Mouse (Mus musculus): ENCODE results near the gene Htr1f.

Gene Htr1f

DNA sequence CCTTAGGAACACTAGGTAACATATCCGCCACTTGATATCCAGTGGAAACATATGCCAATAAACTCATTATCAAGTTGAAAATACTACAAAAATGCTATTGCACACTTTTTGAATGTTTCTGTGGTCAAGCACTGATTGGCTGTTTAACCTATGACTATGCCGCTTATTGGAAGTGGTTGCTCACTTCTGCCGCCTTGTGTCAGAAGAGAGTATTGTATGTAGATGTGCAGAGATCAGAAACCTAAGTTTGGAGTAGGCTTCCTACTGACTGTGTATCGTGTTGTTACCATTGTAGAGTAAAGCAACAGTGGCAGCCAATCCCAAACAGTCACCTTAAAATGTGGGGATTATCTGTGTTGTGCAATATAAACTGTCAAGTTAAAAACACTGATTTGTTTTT lies 144.0 kb downstream of the Htr1f start:
- no peak for DNase-seq (ENCODE audit: low spot score)

DNA sequence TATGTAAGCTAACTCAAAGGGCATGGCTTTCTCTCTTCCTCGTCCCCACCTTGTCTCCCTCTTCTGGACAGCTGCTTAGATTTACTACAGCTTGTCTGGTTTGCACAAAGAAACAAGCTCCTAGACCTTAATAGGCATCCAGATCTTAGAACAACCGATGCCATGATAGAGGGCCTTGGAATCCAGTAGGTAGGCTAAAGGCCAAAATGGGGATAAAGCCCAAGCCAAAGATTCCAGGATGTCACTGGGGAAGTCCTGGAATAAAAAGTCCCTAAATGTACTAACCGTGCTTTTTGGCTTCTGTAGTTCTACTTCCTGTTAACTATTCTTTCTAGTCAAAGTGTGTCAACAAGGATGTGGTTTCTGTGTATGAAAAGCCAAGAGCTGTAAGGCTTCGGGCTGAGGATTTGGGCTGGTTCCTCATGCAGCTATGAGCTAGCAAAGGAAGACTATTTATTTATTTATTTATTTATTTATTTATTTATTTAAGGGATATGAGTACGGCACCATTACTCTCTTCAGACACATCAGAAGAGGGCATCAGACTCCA lies 163.9 kb downstream of the Htr1f start:
- DNase-seq (ENCODE audit: low spot score), result no peak

DNA sequence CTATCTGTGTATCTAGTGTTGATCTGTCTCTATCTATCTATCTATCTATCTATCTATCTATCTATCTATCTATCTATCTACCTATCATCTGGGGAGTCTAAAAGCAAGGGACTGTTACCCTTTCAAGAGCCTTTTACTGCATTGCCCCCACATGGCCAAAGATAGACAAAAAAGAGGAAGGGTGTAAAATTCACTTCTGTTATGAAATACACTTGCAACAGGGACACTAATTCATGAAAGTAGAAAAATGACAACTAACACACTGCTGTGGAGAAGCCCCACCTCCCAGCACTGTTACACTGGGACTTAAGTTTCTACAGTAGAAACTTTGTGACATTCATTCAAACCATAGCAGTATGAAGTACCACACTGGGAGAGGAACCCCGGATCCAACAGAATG lies 170.9 kb downstream of the Htr1f start:
- no peak for DNase-seq (ENCODE audit: low spot score)

DNA sequence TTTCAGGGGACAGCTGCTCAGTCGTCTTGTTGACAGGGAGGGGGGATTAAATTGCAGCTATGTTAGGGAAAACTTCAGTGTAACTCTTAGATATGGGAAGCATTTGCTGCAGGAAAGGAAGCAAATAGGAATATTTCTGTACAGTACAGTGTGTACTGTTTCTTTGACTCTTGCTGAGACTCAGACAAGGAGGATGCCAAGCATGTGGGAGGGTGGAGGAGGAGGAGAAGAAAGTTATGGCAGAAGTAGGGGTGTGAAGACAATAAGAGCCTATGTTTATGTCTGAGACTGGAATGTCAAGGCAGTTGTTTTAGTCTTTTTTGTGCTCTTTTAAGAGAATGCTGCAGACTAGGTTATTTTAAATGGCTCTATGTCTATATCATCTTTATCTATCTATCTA lies 171.6 kb downstream of the Htr1f start:
- no peak for DNase-seq (ENCODE audit: low spot score)

DNA sequence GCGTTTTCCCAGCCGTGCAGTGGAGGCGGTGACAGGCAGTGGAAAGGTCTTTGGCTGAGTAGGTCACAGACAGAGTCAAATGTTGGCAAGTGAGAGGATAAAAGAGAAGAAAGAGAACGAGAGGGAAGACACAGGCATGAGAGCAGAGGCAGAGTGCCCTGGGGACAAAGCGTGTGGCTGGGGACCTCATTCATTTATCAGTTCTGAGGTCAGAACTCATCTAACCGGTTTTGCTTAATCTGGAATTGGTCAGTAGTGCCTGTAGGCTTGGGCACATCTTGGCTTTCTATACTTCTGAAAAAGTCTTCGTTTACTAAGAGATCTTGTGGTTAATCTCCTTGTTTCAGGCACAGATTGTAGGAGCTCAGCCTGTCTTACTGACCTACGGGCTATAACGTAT lies 182.2 kb downstream of the Htr1f start:
- no peak for DNase-seq (ENCODE audit: low spot score)

DNA sequence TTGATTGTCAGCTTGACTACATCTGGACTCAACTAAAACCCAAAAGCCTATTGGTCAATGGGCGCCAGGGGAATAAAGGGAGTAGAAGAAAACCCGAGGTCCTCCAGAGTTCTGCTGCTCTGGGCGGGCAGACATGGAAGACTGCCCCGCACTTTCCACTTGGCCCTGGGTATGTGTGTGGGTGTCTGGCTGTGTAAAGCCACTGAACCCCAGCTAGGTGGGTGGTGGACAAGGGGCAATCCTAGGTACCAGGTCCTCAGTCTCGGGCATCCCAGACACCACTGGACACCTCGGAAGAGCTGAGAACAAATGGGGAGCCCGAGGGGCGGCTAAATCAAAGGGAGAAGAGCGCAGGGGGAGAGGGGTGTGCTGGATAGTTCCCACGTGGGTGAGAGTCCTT lies 196.9 kb downstream of the Htr1f start:
- DNase-seq (ENCODE audit: low spot score), result no peak

DNA sequence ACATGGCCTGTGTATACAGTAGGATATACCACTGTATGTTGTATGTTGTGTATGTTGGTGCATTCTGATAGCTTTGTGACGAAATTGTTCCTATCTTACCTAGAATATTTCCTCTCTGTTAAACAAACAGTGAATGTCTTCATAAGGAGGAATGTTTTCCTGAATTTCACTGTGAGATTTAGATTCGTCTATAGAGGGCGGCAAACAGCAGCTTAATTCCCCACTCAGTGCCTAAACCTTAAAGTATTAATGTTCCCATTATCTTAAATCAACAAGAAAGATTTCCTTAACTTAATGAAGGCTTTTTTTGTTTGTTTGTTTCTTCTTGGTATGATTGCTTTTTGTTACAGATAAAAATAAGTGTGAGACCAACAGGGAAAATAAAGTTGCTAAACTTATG lies 198.5 kb downstream of the Htr1f start:
- peak; percentile 57 for DNase-seq (ENCODE audit: low spot score)

DNA sequence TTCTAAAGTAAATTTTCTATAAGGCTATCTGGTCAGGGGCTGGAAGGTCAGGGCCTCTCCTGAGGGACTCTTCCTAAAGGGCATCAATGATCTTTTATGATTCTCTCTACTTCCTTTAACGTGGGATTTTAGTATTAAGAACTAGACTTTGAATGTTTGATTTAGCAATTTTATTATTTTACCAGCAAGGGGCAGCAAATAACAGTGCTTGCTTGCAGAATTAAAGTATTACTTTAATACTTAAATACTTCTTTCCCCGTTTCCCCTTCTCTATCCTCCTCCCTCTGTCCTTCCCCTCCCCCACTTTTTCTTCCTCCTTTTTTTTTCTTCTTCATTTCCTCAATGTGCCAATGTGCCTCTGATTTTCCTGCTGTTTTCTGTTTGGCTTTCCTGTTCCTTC lies 202.3 kb downstream of the Htr1f start:
- peak; percentile 28 for DNase-seq (ENCODE audit: low spot score)

DNA sequence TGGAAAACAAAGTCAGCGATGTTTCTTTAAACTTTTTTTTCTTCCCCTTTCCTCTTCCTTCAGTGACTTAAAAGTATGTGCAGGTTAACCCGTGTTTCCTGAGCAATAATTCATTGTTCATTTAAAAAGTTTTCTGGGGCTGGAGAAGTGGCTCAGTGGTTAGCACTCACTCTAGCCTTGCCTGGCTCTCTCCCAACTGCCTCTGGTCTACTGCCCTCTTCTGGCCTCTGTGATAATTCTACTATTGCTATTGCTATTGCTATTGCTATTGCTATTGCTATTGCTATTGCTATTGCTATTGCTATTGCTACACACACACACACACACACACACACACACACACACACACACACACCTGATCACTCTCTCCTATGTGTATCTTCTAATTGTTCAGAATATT lies 206.6 kb downstream of the Htr1f start:
- peak; percentile 42 for DNase-seq (ENCODE audit: low spot score)

DNA sequence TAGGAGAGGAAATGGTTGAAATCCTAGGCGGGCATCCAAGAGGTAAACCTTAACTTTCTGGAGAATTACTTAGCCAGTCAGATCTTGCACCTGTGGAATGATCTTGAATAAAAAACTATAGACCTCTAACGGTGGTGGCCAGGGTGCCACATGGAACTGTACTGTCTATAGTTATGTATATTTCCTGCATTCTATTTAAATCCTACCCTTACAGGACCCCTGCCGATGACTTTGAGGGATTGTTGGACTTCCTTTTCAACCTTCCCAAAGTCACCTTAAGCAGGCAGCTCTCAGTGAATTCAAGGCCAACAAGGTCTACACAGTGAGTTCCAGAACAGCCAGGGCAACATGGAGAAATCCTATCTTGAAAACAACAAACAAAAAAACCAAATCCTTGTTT lies 216.2 kb downstream of the Htr1f start:
- DNase-seq (ENCODE audit: low spot score), result no peak

DNA sequence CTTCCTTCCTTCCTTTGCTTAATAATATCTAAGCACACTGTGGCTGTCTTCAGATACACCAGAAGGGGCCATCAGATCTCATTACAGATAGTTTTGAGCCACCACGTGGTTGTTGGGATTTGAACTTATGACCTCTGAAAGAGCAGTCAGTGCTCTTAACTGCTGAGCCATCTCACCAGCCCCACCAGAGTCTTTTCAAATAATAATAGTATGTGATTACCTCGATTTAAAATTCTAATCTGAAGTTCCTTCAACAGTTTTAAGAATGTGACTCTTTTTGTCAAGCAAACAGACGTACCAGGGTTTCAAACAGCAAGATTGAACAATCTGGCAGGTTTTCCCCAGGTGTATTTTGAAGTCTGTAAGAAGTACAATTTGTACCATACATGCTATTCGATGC lies 220.1 kb downstream of the Htr1f start:
- no peak for DNase-seq (ENCODE audit: low spot score)

DNA sequence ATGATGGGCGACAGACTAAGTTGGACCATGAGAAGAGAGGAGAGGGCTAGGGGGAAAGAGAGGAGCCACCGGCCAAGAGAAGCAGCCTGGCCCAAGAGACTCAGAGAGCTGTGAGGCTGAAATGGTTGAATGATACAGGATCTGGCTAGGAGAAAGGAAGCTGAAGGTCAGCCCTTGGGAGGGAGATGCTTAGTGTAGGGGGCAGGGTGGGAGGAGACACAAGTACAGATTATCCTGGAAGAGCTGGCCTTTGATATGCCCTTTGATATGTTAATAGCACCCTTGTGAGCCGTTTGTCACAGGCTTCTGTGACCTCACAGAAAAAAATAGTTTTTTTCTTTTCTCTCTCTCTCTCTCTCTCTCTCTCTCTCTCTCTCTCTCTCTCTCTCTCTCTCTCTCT lies 220.5 kb downstream of the Htr1f start:
- no peak for DNase-seq (ENCODE audit: low spot score)

DNA sequence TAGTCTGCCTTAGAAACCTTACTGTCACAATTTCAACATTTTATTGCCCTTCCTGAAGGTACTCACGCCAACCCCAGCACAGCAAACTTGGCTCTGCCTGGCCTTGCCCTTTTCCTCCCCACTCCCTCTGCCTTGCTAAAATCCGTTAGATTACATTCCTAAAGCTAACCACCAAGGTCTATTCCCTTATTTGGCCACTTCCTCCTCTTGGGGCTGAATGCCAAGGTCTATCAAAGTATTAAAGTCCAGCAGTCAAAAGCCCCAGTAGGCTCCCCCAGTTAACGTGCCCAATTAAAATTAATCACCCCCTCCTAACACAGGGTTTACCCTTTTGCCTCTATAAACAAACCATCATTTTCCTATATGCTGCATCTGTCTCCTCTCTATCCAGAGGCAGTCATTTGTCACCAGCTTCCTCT lies 221.2 kb downstream of the Htr1f start:
- no peak for DNase-seq (ENCODE audit: low spot score)

DNA sequence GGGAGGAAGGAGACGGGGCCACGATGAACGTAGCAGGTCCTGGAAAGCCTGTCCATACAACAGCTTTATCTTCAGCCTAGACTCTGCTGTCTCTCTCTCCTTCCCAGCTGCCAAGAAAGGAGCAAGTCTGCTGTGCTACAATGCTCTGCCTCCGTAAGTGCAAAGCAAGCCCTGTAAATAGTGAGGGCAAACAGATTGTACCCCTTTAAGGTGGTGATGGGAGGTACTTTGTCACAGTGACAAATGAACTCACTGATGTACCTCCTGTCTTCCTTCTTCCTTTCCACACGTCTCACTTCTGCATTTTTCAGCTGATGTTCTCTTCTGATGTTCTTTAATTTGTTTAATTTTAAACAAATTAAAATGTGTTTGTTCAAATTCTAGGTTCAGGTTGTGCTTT lies 221.8 kb downstream of the Htr1f start:
- DNase-seq (ENCODE audit: low spot score), result no peak

DNA sequence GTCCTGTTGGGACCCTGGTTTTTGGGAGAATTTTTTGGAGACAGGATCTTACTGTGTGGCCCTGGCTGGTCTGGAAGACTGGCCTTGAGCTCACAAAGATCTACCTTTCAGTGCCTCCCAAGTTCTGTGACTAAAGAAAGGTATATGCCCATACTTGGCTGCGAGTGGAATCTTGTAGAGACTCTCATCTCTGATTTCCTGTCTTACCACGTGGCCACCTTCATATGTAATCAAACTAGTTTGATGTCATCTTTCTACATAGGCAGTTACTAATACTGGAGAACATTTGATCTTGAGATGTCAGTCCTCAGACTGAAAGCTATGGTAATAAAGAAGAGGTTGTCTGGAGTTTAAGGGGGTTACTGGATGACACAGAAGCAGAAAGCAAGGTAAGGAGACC lies 224.2 kb downstream of the Htr1f start:
- no peak for DNase-seq (ENCODE audit: low spot score)

DNA sequence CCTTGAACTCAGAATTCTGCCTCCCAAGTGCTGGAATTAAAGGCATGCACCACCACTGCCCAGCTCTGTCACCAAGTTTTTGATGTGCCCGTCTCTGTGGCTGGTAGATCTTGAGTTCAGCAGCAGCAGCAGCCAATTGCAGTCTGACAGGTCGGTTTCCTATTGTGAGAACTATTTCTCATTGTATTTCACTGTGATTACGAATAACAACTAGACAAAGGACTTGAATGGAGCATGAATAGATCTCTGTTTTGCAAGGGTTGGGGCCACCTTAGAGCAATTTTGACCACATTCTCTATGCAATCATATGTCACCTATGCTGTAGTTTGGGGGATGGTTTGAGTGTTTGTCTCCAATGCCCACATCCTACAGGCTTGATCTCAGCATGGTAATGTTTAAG lies 224.7 kb downstream of the Htr1f start:
- no peak for DNase-seq (ENCODE audit: low spot score)

DNA sequence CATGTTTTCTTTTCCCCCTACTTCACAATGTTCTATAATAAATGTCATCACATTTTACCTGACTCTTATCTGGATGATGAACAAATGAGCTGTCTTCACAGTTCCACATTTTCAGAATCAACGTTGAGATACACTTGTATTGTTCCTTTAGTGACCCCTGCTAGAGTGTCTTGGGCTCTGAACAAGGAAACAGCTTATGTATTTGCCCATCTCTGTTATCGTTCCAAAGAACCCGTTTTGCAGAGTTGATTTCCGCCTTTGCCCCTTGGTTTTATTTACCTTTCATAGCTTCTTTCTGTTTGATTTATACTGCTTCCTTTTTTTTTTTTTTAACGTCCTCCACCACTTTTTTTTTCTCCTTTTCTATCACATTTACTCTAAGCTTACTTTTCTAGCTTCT lies 225.9 kb downstream of the Htr1f start:
- DNase-seq (ENCODE audit: low spot score), result no peak

DNA sequence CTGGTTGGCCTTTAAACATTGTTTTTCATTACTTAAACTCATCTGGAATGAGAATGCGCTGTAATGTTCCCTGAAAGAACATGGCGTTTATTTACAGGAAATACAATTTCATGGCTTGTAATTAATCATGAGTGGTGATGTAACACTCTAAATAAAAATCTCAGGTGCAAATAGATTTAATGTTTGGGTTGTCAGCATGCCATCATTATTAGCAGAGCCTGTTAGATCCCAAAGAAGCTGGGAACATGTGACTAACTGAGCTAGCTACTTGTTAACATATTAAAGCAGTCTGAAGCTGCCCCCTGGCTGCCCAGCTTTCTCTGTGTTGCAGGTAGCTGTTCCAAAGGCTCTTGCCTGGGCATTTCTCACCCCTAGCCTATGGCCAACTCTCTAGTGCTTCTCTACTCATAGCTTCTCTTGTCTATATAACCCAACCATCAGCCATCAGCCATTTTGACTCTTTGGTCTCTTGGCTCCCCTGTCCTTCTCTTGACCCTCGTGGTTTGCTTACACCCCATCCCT lies 227.0 kb downstream of the Htr1f start:
- DNase-seq (ENCODE audit: low spot score), result no peak

DNA sequence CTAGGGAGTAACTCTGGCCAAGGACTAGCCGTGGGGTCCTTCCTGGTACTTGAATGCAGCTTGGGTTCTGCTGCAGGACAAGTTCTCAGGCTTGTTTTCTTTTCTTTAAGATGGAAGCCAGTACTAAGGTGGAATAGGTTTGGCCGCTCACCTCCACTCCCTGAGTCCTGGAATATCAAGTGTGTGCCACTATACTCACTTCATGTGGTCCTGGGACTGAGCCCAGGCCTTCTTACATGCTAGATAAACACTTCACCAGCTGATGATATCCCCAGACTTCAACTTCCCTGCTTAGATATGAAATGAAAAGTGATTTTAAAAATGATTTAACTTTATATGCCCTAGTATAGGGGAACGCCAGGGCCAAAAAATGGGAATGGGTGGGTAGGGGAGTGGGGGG lies 228.3 kb downstream of the Htr1f start:
- DNase-seq (ENCODE audit: low spot score), result no peak

DNA sequence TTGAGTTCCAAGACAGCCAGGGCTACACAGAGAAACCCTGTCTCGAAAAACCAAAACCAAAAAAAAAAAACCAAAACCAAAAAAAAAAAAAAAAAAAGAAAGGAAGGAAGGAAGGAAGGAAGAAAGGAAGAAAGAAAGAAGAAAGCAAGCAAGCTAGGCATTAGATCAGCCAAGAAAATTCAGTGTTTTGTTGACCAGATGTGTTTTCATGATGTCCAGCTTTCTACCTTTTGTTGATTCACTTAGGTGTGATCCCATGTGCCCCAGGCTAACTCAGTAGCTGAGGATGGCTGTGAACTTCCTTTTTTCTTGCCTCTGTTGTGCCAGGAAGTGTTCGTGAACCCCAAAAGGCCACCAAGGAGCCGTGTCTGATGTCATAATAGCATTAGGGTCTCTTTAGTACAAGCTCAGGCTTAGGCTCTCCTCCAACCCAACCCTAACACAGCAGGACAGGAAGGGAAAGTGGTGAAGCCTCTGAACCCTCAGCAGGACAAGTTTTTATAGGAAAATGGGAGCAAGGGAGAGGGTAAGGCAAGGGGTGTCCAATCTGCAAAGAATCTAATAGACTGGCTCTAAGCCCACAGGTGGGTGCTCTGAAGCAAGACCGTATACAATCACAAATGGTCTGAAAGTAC lies 228.9 kb downstream of the Htr1f start:
- DNase-seq (ENCODE audit: low spot score), result no peak

DNA sequence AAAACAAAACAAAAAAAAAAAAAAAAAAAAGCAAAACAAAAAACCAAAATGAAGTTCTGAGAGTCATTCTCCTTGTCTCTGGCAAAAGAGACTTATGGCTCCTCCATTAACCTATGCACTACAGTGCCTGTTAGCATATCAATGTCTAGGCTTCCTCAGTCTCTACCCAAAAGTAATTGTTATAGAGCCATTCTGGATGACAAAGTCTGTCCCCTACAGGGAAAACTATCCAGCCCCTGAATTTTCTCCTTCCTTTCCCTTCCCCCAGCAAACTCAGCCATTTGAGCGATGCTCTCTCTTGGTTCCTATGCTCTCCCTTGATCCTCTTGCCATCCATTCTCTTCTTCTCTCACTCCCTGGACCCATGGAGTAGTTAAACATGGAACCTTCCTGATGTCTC lies 229.8 kb downstream of the Htr1f start:
- no peak for DNase-seq (ENCODE audit: low spot score)

DNA sequence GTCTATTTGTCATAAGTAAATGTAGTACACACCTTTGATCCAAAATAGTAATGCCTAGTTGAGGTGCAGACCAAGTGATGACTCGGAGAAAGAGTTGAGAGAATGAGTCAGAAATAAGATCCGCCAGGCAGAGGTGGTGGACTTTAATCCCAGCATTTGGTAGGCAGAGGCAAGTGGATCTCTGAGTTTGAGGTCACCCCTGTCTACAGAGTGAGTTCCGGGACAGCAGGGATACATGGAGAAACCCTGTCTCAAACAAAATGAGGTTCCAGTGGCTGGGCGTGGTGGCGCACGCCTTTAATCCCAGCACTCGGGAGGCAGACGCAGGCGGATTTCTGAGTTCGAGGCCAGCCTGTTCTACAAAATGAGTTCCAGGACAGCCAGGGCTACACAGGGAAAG lies 230.3 kb downstream of the Htr1f start:
- no peak for DNase-seq (ENCODE audit: low spot score)
